Comparison of ENCODE assay signal across 8 mouse cellular contexts in the genomic region with DNA sequence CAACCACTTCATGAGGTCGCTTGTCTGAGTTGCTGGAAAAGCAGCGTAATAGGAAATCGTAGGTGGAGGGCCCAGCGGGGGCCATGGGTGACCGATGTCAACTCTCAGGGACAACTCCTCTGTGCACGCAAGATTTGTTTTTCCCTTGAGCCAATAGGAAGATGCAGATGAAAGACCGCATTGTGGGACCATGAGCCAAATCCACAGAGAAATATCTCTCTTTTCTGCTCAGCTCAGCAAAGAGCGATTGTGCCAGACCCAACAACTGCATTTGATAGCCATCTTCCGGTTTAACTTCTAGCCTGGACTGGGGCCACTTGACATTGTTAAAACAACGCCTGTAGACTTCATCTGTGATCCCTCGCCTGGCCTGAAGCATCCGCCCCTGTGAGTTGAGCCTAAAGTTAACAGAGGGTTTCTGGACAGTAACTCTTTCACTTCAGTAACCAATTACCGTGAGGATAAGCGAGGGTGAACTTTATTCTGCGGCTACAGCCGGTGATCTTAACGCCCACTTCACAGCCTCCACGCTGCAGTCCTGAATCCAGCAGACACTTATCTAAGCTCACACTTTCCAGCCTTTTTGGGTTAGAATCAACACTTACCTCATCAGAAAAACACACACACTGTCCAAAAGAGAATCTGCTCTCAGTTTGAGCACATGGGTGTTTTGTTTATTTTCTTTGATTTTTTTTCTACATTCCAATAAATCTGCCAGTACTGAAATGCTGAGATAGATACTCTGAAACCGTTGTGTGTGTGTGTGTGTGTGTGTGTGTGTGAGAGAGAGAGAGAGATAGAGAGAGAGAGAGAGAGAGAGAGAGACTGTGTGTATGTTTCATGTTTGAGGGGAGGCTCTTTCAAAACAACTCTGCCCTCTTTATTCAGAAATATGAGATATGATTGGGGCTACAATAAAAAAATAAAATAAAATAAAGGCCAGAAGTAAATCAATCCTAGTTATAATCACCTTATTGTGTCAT.
DNase-seq lines count a peak whose midpoint lies in the region; ATAC-seq and TF ChIP-seq lines count a peak whose summit lies in the region.

No protein-coding gene starts in this region.

- peak; percentile 22 for ATAC-seq in heart, postnatal 0 days (ENCODE audit: insufficient read depth, low read depth)

- TF ChIP-seq CTCF in heart, postnatal 0 days (IDR thresholded peaks at IDR 0.05; ENCODE audit: low read depth) = no peak

- H3K4me1 ChIP-seq in heart, postnatal 0 days (ENCODE audit: control insufficient read depth, insufficient read depth) = peaks cover 57% of the 10 kb centered on the region

- H3K36me3 ChIP-seq in heart, postnatal 0 days (replicated peaks; ENCODE audit: control insufficient read depth, insufficient read depth, low read length) = no peaks in the 10 kb centered on the region
- no peaks in the 10 kb centered on the region for H3K36me3 ChIP-seq in macrophage (ENCODE audit: inconsistent target)

- no peaks in the 10 kb centered on the region for H3K79me2 ChIP-seq in macrophage (ENCODE audit: inconsistent target)

- no peaks in the 10 kb centered on the region for H3K9me3 ChIP-seq in heart, postnatal 0 days (replicated peaks; ENCODE audit: control insufficient read depth, low read length)

- peak; percentile 61; the same call in 1 of the 2 replicates for TF ChIP-seq EP300 in heart, postnatal 0 days (IDR thresholded peaks at IDR 0.05; ENCODE audit: low read depth)

- no peak overlapping the region for H3K4me3 ChIP-seq in heart, postnatal 0 days (ENCODE audit: low read depth, low read length)
- no peak overlapping the region for H3K4me3 ChIP-seq in macrophage (ENCODE audit: inconsistent target)

- DNase-seq in adrenal gland, adult 2 months = peak; percentile 53
- DNase-seq in adrenal gland, postnatal 4 days (ENCODE audit: low spot score in 2 of 2) = no peak
- peak; percentile 49 for DNase-seq in urinary bladder, postnatal 14 days (ENCODE audit: low spot score)
- no peak for DNase-seq in urinary bladder, postnatal 10 days (ENCODE audit: low spot score)
- peak; percentile 82 for DNase-seq in heart, postnatal 0 days (ENCODE audit: low spot score)
- DNase-seq in kidney, postnatal 10 days = peak; percentile 83
- no peak for DNase-seq in cerebellum, adult 18-20 months

- no peaks in the 10 kb centered on the region for H3K27me3 ChIP-seq in heart, postnatal 0 days (ENCODE audit: control insufficient read depth, insufficient read depth, low read length)

- no peak overlapping the region for H3K4me2 ChIP-seq in heart, postnatal 0 days (ENCODE audit: low read depth, low read length)

- peak overlapping the region; percentile 79 for H3K27ac ChIP-seq in heart, postnatal 0 days (ENCODE audit: low read depth)
- H3K27ac ChIP-seq in macrophage = peak overlapping the region; percentile 99

- WGBS in heart, postnatal 0 days = 24% methylated on average over 19 of the region's 19 CpGs
- 12% methylated on average over 19 of the region's 19 CpGs for WGBS in macrophage (ENCODE audit: missing documents)

- H3K9ac ChIP-seq in heart, postnatal 0 days (replicated peaks; ENCODE audit: low read depth, low read length) = no peak overlapping the region

Comparison
In these comparisons a context has a peak if more than half of its experiments do, and no peak if none do; other contexts are left out.
1. DNase-seq: peak in adrenal gland, adult 2 months (single experiment), urinary bladder, postnatal 14 days (single experiment), heart, postnatal 0 days (single experiment) and kidney, postnatal 10 days (single experiment); none in adrenal gland, postnatal 4 days (0 of 2), urinary bladder, postnatal 10 days (single experiment) and cerebellum, adult 18-20 months (0 of 2).